In the genomic region with DNA sequence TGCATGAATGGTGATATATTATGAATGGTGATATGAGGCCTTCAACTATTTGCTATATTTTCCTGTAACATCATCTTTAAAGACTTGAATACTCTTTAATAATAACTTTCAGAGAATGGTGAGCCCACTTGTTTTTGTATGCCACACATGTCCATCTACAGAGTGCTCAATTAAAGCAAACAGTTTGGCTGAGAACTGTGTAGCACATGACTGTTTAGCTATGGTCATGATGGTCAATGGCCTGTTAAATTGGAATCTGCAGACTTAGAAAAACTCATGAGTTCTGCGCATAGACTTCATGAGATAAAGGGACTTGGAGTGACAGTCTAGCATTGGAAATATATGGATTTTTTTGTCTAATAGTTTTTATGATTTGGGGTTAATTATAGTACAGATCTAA, we compare ENCODE assay signal across 33 mouse cellular contexts. TPM values are rescaled to one million over a fixed set of nuclear protein-coding genes. Genes with fewer than 3 reads are reported as not detected.
"Had no signal": no experiment of that assay in that cellular context is flagged by ENCODE, and none has a peak within 500 bp of the region (broad histone marks: within the 10 kb centered on the region; RNA-seq: fewer than 3 reads in every experiment).

No protein-coding gene starts in this region.

- H3K27ac ChIP-seq: limb, embryonic 10.5 days; limb, embryonic 12.5 days; limb, embryonic 13.5 days; limb, embryonic 15.5 days; liver, embryonic 12.5 days; liver, embryonic 13.5 days; liver, embryonic 14.5 days; liver, embryonic 15.5 days; lung, embryonic 15.5 days; macrophage; midbrain, embryonic 10.5 days; midbrain, embryonic 12.5 days; midbrain, embryonic 13.5 days; midbrain, embryonic 15.5 days; neural tube, embryonic 12.5 days; neural tube, embryonic 13.5 days had no signal

- H3K27me3 ChIP-seq: limb, embryonic 12.5 days; limb, embryonic 13.5 days; limb, embryonic 15.5 days; liver, embryonic 12.5 days; liver, embryonic 13.5 days; liver, embryonic 15.5 days; lung, embryonic 15.5 days; megakaryocyte, embryonic 14.5 days; midbrain, embryonic 12.5 days; midbrain, embryonic 13.5 days; midbrain, embryonic 15.5 days; neural tube, embryonic 12.5 days; neural tube, embryonic 13.5 days had no signal

- H3K9ac ChIP-seq: limb, embryonic 12.5 days; limb, embryonic 13.5 days; limb, embryonic 15.5 days; liver, embryonic 12.5 days; liver, embryonic 13.5 days; liver, embryonic 14.5 days; liver, embryonic 15.5 days; liver, postnatal 0 days; lung, embryonic 14.5 days; lung, embryonic 15.5 days; midbrain, embryonic 12.5 days; midbrain, embryonic 13.5 days; midbrain, embryonic 15.5 days; neural tube, embryonic 12.5 days; neural tube, embryonic 13.5 days had no signal

- H3K36me3 ChIP-seq: limb, embryonic 10.5 days; limb, embryonic 12.5 days; liver, embryonic 12.5 days; liver, embryonic 13.5 days; midbrain, embryonic 10.5 days; midbrain, embryonic 12.5 days; neural tube, embryonic 12.5 days had no signal

- H3K4me3 ChIP-seq: limb, embryonic 10.5 days; limb, embryonic 12.5 days; limb, embryonic 13.5 days; limb, embryonic 15.5 days; liver, embryonic 12.5 days; liver, embryonic 13.5 days; liver, embryonic 15.5 days; lung, embryonic 15.5 days; megakaryocyte, embryonic 14.5 days; midbrain, embryonic 10.5 days; midbrain, embryonic 12.5 days; midbrain, embryonic 13.5 days; midbrain, embryonic 15.5 days; myocyte; neural tube, embryonic 12.5 days; neural tube, embryonic 13.5 days had no signal

- H3K9me3 ChIP-seq: limb, embryonic 10.5 days; limb, embryonic 12.5 days; limb, embryonic 13.5 days; limb, embryonic 15.5 days; liver, embryonic 12.5 days; liver, embryonic 13.5 days; liver, embryonic 15.5 days; lung, embryonic 15.5 days; midbrain, embryonic 10.5 days; midbrain, embryonic 12.5 days; midbrain, embryonic 13.5 days; midbrain, embryonic 15.5 days; neural tube, embryonic 12.5 days; neural tube, embryonic 13.5 days had no signal

- ATAC-seq: liver, embryonic 12.5 days; midbrain, embryonic 13.5 days; midbrain, embryonic 15.5 days; midbrain, embryonic 16.5 days had no signal

- DNase-seq: left cerebral cortex, postnatal 4 days; liver; liver, embryonic 13.5 days; liver, postnatal 0 days; lung, adult 18-20 months; lung, adult 2 months; lung, embryonic 14.5 days; lung, postnatal 10 days; lung, postnatal 14 days; lung, postnatal 36 days; lung, postnatal 4 days; midbrain, embryonic 14.5 days had no signal

- H3K4me2 ChIP-seq: limb, embryonic 12.5 days; limb, embryonic 13.5 days; limb, embryonic 15.5 days; liver, embryonic 11.5 days; liver, embryonic 12.5 days; liver, embryonic 13.5 days; liver, embryonic 15.5 days; lung, embryonic 14.5 days; lung, embryonic 15.5 days; midbrain, embryonic 11.5 days; midbrain, embryonic 12.5 days; midbrain, embryonic 13.5 days; midbrain, embryonic 15.5 days; neural tube, embryonic 12.5 days; neural tube, embryonic 13.5 days had no signal

- H3K4me1 ChIP-seq: limb, embryonic 10.5 days; limb, embryonic 12.5 days; limb, embryonic 13.5 days; limb, embryonic 15.5 days; liver, embryonic 12.5 days; liver, embryonic 13.5 days; liver, embryonic 15.5 days; lung, embryonic 15.5 days; megakaryocyte, embryonic 14.5 days; midbrain, embryonic 10.5 days; midbrain, embryonic 12.5 days; midbrain, embryonic 13.5 days; midbrain, embryonic 15.5 days; neural tube, embryonic 12.5 days; neural tube, embryonic 13.5 days had no signal

RNA-seq across cellular contexts. Expression of gene Nap1l5, which starts 43.5 kb away (rescaled TPM):
- polyA plus RNA-seq: liver, adult 2 months; macrophage had no signal
